Mouse (Mus musculus): ENCODE data around the gene Cdkl4. TPM values are rescaled to one million over a fixed set of nuclear protein-coding genes. Genes with fewer than 3 reads are reported as not detected.

Cdkl4 gene
- polyA plus RNA-seq (2017; shearing (Covaris generic)) = 0.78 TPM

DNA sequence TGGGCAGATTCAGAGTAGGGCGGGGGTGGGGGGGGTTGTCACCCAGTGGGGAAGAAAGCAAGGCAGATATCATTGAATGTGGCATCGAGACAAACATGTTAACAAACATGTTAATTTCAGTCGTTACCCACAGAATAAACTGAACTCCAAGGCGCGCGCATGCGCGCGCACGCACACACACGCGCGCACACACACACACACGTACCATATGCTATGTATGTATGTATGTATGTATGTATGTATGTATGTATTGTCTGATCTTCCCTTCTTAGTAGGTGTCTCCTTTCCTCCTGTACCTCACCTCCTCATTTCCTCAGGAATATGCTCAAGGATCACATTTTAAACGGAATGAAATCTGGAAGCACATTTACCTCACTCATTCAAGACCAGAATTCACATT is at the start of gene Cdkl4:
Cdkl4 (minus strand) TSS at position 175 of the 400 bp plus-strand sequence.

DNA sequence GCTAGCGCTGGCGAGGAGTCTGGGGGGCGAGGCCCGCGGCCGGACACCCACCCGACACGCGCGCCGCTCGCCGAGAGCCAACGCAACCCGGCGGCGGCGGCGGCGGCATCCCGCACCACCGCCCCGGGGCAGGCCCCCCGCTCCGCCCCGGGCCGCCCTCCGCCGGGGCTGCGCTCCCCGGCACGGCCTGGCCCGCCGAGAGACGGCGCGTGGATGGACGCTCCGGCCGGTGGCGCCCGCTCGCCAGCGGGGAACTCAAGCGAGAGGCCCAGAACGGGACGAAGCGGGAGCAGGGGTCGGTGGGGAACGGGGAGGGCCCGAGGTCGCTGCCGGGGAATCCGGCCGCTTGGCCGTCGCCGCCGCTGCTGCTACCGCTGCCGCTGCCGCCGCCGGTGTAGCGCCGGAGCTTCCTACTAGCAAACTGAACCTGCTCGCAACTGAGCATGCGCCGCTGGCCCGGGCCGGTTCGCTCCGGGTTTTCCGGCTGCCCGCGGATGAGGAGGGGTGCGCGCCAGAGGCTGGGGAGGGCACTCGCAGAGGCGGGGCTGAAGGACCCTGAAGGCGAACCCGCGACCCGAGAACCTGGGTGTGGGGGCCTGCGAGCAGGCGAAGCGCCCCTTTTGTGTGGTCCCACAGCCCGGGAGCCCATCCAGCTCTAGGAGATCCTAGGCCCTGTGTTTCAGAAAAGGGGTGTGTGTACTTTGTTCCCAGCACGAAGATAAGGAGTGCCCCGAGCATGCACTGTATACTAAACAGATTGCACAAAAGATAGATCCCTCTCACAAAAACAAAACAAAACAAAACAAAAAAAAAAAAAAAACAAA is 97.4 kb downstream of the Cdkl4 start, which contains the start of gene Sos1:
Sos1 (minus strand) TSS at position 423 of the 824 bp plus-strand sequence.

Other genes starting within 250 kb of the Cdkl4 start
- gene Gm10190, start 204.3 kb downstream of the Cdkl4 start, polyA plus RNA-seq (2017; shearing (Covaris generic)) = not detected
- gene Sos1, start 97.4 kb downstream of the Cdkl4 start, polyA plus RNA-seq (2017; shearing (Covaris generic)) = 2.6 TPM
- gene Map4k3, start 150.7 kb upstream of the Cdkl4 start, polyA plus RNA-seq (2017; shearing (Covaris generic)) = 2.4 TPM

Data from activated CD4-positive, CD25-positive, alpha-beta regulatory T cell, adult 9 weeks (primary cell).